Mouse (Mus musculus) forebrain, embryonic 14.5 days (tissue): ENCODE data around the gene Polr1a. TPM values are rescaled to one million over a fixed set of nuclear protein-coding genes. Genes with fewer than 3 reads are reported as not detected.
A peak's percentile ranks its signal among the peaks of the same experiment; 100 is the strongest.

Experiments
- ATAC-seq: fragments of 200-750 bp; cut with Nextera tagmentation; 2 replicates; pipeline ENCODE4 v1.8.0; 2017; ENCODE audit warnings: mild to moderate bottlenecking, moderate library complexity
- DNase-seq: peaks from one replicate; pipeline ENCODE4 v3.0.0-alpha.2; 2015; ENCODE audit warnings: low spot score
- H3K27ac ChIP-seq: fragments of 300-500 bp; sonication (generic); 2 replicates; pipeline ENCODE4 v1.5.1; 2014; ENCODE audit warnings: low read depth, mild to moderate bottlenecking, control low read depth, low read length, moderate library complexity
- H3K27me3 ChIP-seq: fragments of 300-500 bp; sonication (generic); replicated peaks from 2 replicates; pipeline ENCODE4 v1.6.1; 2014; ENCODE audit warnings: low read length, control low read depth, mixed read lengths; ENCODE audit not compliant: control insufficient read depth, insufficient read depth
- H3K36me3 ChIP-seq: fragments of 300-500 bp; sonication (generic); 2 replicates; pipeline ENCODE4 v1.6.1; 2014; ENCODE audit warnings: low read length, control low read depth; ENCODE audit not compliant: control insufficient read depth, insufficient read depth
- H3K4me1 ChIP-seq: fragments of 300-500 bp; sonication (generic); 2 replicates; pipeline ENCODE4 v1.6.1; 2014; ENCODE audit warnings: antibody characterized with exemption, low read length, control low read depth; ENCODE audit not compliant: control insufficient read depth, insufficient read depth
- H3K4me2 ChIP-seq: fragments of 300-500 bp; sonication (generic); 2 replicates; pipeline ENCODE4 v1.6.1; 2014; ENCODE audit warnings: mild to moderate bottlenecking, control low read depth, low read length
- H3K4me3 ChIP-seq: fragments of 300-500 bp; sonication (generic); 2 replicates; pipeline ENCODE4 v1.5.1; 2014; ENCODE audit warnings: low read depth, low read length, control low read depth
- H3K9ac ChIP-seq: fragments of 300-500 bp; sonication (generic); 2 replicates; pipeline ENCODE4 v1.6.1; 2014; ENCODE audit warnings: mild to moderate bottlenecking, low read length, control low read depth, moderate library complexity
- H3K9me3 ChIP-seq: fragments of 300-500 bp; sonication (generic); replicated peaks from 2 replicates; pipeline ENCODE4 v1.6.1; 2016; ENCODE audit warnings: low read length, control low read depth, mixed read lengths; ENCODE audit not compliant: control insufficient read depth
- WGBS: fragments of 180-500 bp; shearing (Covaris S2); extraction: QIAGEN DNeasy Blood & Tissue Kit; methylation state at CpG from one replicate; pipeline ENCODE4 v1.1.7; 2014; 5-methylcytosine and 5-hydroxymethylcytosine counted together
- polyA plus RNA-seq: library from polyadenylated mRNA; unstranded; fragments of >200 nt; fragmentation: Nextera tagmentation; extraction: Ambion mirVana; gene quantifications from 2 replicates; pipeline ENCODE4 v1.2.1, GENCODE M21; 2014

Gene Polr1a
- polyA plus RNA-seq, 1 experiment from 2014 or later = 10.4 TPM

DNA sequence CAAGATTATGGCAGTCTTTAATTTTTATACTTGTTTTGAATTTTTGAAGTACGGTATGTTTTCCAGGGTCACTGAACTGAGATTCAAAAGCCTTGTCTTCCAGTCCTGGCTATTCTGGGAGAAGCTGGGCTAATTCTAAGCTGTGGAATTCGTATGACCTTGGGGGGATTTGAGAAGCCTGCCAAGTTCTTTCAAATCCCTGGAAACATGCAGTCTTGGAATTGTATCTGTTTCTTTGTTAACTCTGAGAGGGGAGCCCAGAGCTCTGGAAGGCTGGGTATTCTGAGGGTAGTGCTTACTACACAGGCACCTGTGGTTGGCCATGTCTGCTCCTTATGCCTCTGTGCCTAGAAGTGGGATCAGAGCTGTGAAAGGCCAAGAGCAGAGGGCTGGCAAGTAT lies 26.9 kb downstream of the Polr1a start:
- DNase-seq = peak; percentile 7
- no peak overlapping the region for H3K9ac ChIP-seq
- no peaks in the 10 kb centered on the region for H3K9me3 ChIP-seq
- H3K4me2 ChIP-seq = no peak overlapping the region
- peaks cover 78% of the 10 kb centered on the region for H3K36me3 ChIP-seq
- H3K27me3 ChIP-seq = no peaks in the 10 kb centered on the region
- H3K4me3 ChIP-seq = no peak overlapping the region
- H3K27ac ChIP-seq = no peak overlapping the region
- ATAC-seq = no peak
- WGBS = 69% methylated on average over 2 of the region's 2 CpGs
- no peaks in the 10 kb centered on the region for H3K4me1 ChIP-seq

DNA sequence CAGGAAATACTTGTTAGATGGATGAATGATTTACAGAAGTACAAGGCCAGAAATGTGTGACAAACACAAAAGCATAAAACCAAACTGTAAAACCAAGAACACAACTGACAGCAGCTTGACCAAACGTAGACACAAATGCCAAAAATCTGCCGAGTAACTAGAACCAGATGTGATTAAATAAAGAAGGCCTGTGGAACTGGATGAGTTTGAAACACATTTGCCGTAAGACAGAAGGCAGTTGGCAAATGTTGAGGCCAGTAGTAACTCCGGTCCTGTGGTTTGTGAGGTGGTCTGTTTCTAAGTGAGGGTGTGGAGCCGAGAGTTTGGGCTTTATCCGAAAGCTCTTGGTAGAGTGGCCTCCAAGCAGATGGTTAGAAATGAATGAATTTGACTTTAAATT lies 32.1 kb downstream of the Polr1a start:
- DNase-seq (no peak), ATAC-seq (no peak)
- 93% methylated on average over 6 of the region's 6 CpGs for WGBS
- H3K4me1 ChIP-seq = no peaks in the 10 kb centered on the region
- H3K27ac ChIP-seq = no peak overlapping the region
- no peak overlapping the region for H3K9ac ChIP-seq
- no peaks in the 10 kb centered on the region for H3K9me3 ChIP-seq
- H3K4me2 ChIP-seq = no peak overlapping the region
- H3K4me3 ChIP-seq = no peak overlapping the region
- no peaks in the 10 kb centered on the region for H3K27me3 ChIP-seq
- H3K36me3 ChIP-seq = peaks cover 48% of the 10 kb centered on the region

DNA sequence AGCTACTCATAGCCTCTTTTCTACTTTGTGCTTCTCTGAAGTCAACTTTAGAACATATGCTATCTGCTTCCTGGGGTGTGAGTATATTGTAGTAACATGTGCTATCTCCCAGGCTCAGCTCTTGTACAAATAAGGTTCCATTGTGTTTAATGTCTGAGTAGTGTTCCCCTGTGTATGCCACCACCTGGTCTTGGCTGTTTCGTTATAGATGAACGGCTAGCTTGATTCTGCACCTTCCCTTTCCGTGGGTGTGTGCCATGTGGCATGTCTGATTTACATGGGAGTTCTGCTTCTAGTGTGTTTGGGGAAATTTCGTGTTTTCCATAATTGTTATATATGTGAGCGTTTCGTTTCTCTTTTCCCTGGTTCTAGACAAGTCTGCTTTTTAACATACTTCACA lies 36.2 kb downstream of the Polr1a start:
- Histone ChIP-seq H3K9me3 (no peaks in the 10 kb centered on the region), H3K4me1 (no peaks in the 10 kb centered on the region), H3K36me3 (peaks cover 45% of the 10 kb centered on the region; the same call in 1 of the 2 replicates), H3K4me2 (no peak overlapping the region), H3K9ac (no peak overlapping the region), H3K27me3 (no peaks in the 10 kb centered on the region), H3K4me3 (no peak overlapping the region), H3K27ac (no peak overlapping the region)
- ATAC-seq = no peak
- no peak for DNase-seq
- WGBS = 94% methylated on average over 6 of the region's 6 CpGs

DNA sequence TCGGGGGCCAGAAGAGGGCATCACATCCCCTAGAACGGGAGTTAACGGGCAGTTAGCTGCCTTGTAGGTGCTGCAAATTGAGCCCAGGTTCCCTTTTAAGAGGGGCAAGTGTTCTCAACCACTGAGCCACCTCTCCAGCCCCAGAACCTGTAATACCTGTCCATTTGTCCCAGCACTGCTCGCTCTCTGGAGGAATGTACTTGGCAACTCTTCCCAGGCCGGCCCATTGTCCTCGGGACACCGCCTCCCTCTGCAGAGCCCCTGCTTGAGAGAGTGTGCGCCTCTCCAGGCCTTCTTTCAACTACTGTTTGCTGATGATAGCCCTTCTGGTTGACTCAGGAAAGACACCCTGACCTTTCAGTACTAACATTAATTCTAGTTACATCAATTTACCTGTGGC lies 37.3 kb downstream of the Polr1a start:
- Histone ChIP-seq H3K4me1 (no peaks in the 10 kb centered on the region), H3K27me3 (no peaks in the 10 kb centered on the region), H3K4me3 (no peak overlapping the region), H3K9me3 (no peaks in the 10 kb centered on the region), H3K36me3 (peaks cover 46% of the 10 kb centered on the region), H3K9ac (no peak overlapping the region), H3K27ac (no peak overlapping the region), H3K4me2 (no peak overlapping the region)
- DNase-seq = no peak
- 95% methylated on average over 8 of the region's 8 CpGs for WGBS
- ATAC-seq = no peak

DNA sequence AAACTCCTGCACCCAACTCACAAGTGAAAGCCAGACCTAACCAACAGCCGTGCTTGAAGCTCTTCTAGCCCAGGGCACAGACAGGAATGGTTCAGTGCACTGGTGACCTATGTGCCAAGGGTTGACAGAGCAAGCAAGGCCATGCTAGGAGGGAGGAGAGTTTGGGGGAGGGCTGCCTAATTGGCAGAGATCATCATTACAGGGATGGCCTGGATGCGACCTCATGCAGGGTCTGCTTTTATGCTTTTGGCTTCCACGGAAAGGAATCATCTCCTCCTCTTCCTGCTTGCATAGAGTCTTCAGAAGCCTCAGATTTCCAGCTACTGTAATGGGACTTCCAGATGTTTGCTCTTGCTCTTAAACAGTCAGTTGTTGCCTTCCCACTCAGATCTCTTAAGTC lies 40.9 kb downstream of the Polr1a start:
- Histone ChIP-seq H3K9ac (no peak overlapping the region), H3K27ac (no peak overlapping the region), H3K4me1 (no peaks in the 10 kb centered on the region), H3K36me3 (peaks cover 69% of the 10 kb centered on the region), H3K27me3 (no peaks in the 10 kb centered on the region), H3K4me2 (no peak overlapping the region), H3K4me3 (no peak overlapping the region), H3K9me3 (no peaks in the 10 kb centered on the region)
- ATAC-seq = no peak
- DNase-seq = no peak
- 81% methylated on average over 3 of the region's 3 CpGs for WGBS

DNA sequence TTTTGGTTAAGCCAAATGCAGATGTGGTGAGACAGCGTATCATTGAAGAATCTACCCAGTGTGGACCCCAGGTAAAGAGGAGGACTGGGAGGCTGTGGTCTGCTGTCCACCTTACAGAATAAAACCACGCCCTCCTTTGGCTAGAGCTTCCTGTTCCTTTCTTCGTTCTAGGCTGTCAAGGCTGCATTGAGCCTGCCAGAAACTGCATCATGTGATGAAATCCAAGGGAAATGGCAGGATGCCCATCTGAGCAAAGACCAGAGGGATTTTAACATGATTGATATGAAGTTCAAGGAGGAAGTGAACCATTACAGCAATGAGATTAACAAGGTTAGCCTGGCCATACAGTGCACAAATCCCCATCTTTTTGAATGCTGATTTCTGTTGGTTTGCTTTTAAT lies 41.7 kb downstream of the Polr1a start:
- Histone ChIP-seq H3K4me1 (no peaks in the 10 kb centered on the region), H3K36me3 (peaks cover 74% of the 10 kb centered on the region), H3K9me3 (no peaks in the 10 kb centered on the region), H3K27me3 (no peaks in the 10 kb centered on the region), H3K4me2 (no peak overlapping the region), H3K9ac (no peak overlapping the region), H3K27ac (no peak overlapping the region), H3K4me3 (no peak overlapping the region)
- DNase-seq = peak; percentile 7
- 91% methylated on average over 3 of the region's 3 CpGs for WGBS
- ATAC-seq = no peak

DNA sequence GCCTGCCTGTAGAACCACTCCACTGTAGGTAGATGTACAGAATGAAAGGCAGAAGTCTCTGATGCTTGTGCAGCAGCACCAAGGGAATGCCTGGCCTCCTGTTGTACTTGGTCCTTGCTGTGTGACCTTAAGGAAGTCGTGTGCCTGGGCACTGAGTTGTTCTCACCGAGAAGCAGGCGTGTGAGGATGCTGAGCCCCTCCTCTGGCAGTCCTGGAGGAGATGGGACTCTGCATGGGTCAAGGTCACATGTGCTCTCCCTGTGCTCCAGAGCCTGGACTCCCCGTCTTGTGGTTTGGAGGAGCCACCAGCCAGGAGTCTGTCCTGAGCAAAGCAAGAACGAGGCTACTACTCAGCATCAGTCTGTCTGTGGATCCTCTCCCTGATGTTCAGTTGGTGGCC lies 42.3 kb downstream of the Polr1a start:
- Histone ChIP-seq H3K36me3 (peaks cover 70% of the 10 kb centered on the region), H3K27me3 (no peaks in the 10 kb centered on the region)

DNA sequence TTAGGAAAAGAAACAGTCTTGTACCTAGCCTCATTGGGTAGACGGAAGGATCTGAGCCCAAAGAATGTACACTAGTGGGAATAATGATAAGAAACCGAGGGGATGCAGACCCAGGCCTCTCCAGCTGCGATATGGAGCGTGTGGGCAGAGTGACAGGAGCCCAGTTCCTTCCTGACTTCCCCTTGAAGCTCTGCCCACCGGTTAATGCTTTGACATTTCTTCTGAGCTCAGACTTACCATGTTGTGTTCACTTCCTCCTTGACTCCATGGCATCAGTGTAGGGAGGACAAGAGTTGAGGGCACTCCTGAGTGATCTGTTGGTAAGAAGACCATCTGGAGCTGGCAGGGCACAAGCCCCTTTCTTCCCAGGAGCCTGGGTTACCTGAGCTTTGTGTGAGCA lies 53.3 kb downstream of the Polr1a start:
- ATAC-seq (no peak), DNase-seq (no peak)
- WGBS = 90% methylated on average over 5 of the region's 5 CpGs
- H3K36me3 ChIP-seq = peaks cover 19% of the 10 kb centered on the region
- no peak overlapping the region for H3K4me2 ChIP-seq
- no peak overlapping the region for H3K27ac ChIP-seq
- H3K4me1 ChIP-seq = no peaks in the 10 kb centered on the region
- H3K9me3 ChIP-seq = no peaks in the 10 kb centered on the region
- no peak overlapping the region for H3K9ac ChIP-seq
- H3K27me3 ChIP-seq = no peaks in the 10 kb centered on the region
- no peak overlapping the region for H3K4me3 ChIP-seq

More for the DNA sequence above, 42.3 kb downstream of the Polr1a start:
- 89% methylated on average over 5 of the region's 5 CpGs for WGBS
- H3K9ac ChIP-seq = no peak overlapping the region
- DNase-seq (no peak), ATAC-seq (no peak)
- no peaks in the 10 kb centered on the region for H3K9me3 ChIP-seq
- no peaks in the 10 kb centered on the region for H3K4me1 ChIP-seq
- H3K4me2 ChIP-seq = no peak overlapping the region
- no peak overlapping the region for H3K4me3 ChIP-seq
- H3K27ac ChIP-seq = no peak overlapping the region

DNA sequence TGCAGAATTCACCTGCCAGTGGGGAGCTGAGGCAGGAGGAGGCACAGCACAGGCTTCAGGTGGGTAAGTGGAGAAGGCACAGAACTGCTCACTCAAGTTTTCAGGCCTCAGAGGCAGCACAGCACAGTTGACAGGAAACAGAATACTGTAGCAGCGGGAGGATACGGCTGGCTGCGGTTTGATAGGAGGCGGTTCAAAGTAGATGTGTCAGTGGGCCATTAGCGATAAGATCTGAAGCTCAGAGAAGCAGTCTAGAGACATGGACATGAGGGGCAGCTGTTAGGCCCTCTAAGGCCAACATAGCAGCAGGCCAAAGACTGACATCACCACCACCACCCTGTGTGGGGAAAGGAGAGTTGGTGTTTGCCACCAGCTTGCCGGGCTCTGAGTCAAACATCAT lies 53.9 kb downstream of the Polr1a start:
- 98% methylated on average over 6 of the region's 6 CpGs for WGBS
- no peaks in the 10 kb centered on the region for H3K9me3 ChIP-seq
- H3K9ac ChIP-seq = no peak overlapping the region
- H3K4me1 ChIP-seq = no peaks in the 10 kb centered on the region
- DNase-seq (no peak), ATAC-seq (no peak)
- no peaks in the 10 kb centered on the region for H3K27me3 ChIP-seq
- H3K36me3 ChIP-seq = peaks cover 24% of the 10 kb centered on the region
- no peak overlapping the region for H3K27ac ChIP-seq
- no peak overlapping the region for H3K4me2 ChIP-seq
- H3K4me3 ChIP-seq = no peak overlapping the region
